Mouse (Mus musculus) layer of hippocampus, adult 2 months (tissue): ENCODE results near the gene Ehbp1. TPM values are rescaled to one million over a fixed set of nuclear protein-coding genes. Genes with fewer than 3 reads are reported as not detected.

ENCODE experiments used
- DNase-seq, 2 experiments: peaks; one replicate each; pipeline ENCODE4 v3.0.0; 2022; ENCODE audit warnings: low spot score in 2 of 2
- H3K27ac ChIP-seq: fragments of 200-600 bp; 2 replicates; pipeline ENCODE4 v1.8.1; 2022
- H3K4me3 ChIP-seq: fragments of 200-600 bp; 2 replicates; pipeline ENCODE4 v1.8.1; 2022; ENCODE audit warnings: mild to moderate bottlenecking
- CTCF ChIP-seq: fragments of 200-600 bp; conservative IDR thresholded peaks from 2 replicates; pipeline ENCODE4 v1.8.1; 2022; ENCODE audit warnings: antibody characterized with exemption, mild to moderate bottlenecking, moderate library complexity
- total RNA-seq, 2 experiments: library from RNA; stranded (reverse); gene quantifications; 2 replicates each; pipeline ENCODE4 v1.2.3; 2021

The Ehbp1 gene
- total RNA-seq, 2 experiments from 2014 or later = 50.6 to 51.2 TPM

DNA sequence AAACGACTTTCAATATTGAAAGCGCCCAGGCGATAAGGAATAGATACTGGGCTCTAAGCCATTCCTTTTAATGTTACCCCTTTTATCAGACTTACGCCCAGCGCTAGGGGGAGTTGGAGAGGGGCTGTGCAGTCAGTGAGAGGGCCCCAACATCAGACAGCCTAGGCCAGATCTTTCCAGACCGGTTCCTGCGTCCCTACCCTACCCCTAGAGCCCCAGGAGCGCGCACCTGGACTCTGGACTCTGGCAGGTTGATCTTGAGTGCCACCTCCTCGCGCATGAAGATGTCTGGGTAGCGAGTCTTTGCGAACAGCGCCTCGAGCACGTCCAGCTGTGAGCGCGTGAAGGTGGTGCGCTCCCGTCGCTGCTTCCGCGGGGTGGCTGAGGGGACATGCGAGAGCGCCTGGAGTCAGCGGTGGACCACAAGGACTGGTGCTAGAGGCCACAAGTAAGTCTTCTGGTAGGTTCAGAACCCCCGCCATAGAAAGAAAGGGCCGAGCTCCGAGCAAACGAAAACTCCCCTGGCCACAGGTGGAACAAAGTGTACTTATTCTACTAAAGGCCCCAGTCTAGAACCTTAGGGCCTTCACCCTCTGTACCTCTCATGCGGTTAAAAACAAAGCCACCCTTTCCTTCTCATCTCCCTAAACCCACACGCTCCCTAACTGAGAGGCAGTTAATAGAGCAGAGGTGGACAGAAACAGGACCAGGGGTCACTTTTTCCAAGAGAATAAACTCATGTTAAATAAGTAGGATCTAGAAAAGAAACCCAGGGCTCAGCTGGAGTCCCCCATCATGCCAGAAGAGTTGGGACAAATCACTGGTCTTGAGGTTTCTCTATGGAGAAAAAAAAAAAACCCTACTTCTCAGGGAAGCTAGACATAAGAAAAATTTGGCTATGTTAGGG lies 343.7 kb downstream of the Ehbp1 start:
- TF ChIP-seq CTCF = peak; percentile 30; the same call in 1 of the 2 replicates
- H3K27ac ChIP-seq = peak overlapping the region; percentile 77; the same call in 1 of the 2 replicates
- no peak for DNase-seq

DNA sequence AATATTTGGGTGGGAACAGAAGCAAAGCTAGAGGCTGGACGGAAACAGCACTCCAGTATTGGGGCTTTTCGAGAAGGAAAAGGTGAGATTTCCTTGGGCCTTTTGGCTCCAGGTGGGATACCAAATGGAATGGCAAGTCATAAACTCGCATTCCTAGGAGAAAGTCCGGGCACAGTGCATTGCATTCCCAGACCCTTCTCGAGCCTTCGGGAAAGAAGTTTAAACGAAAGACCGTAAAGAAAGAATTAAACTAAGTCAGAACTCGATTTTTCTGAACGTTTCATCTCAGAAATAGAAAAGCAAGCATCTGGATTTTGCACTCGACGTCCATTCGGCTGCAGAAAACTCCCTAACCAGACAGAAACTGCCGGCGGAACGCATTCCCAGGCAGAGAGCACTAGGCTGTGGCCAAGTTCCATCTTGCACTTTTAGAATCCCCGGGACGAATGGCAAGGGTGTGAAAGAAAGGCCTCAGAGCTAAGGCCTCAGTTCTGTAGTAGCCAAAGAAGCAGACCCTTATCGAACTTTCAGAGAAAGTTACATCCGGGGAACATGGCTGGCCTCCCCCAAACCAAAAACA lies 344.4 kb downstream of the Ehbp1 start:
- Histone ChIP-seq H3K4me3 (peak overlapping the region; percentile 17; the same call in 1 of the 2 replicates), H3K27ac (peak overlapping the region; percentile 46; the same call in 1 of the 2 replicates)
- no peak for DNase-seq
- TF ChIP-seq CTCF = no peak

More for the DNA sequence above, 343.7 kb downstream of the Ehbp1 start:
- H3K4me3 ChIP-seq = no peak overlapping the region; the same call in 1 of the 2 replicates

DNA sequence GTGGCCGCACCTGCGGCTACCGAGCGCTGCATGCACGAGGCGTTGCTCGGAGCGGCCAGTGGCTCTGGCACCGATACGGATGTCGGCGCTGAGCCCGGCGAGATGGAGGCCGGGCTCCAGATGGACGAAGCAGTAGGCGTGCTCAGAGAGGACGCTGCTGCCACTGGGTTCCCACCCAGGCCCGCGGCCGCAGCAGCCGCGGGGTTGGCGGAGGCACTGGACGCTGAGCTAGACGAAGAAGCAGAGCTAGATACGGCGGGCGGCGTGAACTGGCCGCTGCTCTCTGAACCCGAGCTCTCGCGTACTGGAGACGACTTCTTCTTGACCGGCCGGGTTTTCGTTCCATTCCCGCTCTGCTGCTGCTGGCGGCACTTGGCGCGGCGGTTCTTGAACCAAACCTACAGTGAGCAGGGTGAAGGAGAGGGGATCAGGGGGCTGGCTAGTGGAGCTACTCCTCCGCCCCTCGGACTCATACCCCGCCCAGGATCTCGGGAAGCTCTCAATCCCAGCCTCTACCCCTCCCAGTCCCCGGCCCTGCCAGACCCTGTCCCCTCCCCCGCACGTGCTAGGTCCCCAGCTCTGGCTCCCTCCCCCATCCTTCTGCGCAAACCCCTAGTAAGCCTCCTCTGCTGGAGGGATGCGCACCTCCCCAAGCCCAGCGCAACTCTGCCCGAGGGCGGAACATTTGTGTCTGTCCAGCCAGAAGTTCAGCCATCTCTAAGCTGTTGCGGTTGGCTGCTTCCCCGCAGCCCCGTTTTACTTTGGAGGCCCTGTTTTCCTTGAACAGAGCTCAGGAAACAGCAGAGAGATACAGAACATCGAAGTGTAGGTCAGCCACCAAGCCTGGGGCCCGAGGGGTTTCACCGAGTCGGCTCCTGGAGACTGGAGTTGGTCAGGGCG lies 345.2 kb downstream of the Ehbp1 start:
- H3K27ac ChIP-seq = peak overlapping the region; percentile 46; the same call in 1 of the 2 replicates
- no peak for TF ChIP-seq CTCF
- peak in 1 of 2 experiments; percentile 37 for DNase-seq
- H3K4me3 ChIP-seq = peak overlapping the region; percentile 40

DNA sequence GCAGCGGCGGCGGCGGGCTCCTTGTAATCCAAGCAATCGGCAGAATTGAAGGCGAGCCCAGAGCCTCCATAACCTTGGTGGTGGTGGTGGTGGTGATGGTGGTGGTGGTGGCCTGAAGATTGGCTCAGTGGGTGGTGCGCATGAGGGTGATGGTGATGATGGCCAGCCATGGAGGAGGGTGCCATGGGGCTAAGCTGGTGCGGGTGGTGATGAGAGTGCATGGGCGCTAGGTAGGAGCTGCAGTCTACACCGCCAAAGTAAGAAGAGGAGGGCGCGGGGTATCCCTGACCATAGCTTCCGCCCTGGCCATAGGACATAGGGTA lies 345.8 kb downstream of the Ehbp1 start:
- H3K4me3 ChIP-seq = peak overlapping the region; percentile 40
- no peak for DNase-seq
- TF ChIP-seq CTCF = no peak
- peak overlapping the region; percentile 43; the same call in 1 of the 2 replicates for H3K27ac ChIP-seq

DNA sequence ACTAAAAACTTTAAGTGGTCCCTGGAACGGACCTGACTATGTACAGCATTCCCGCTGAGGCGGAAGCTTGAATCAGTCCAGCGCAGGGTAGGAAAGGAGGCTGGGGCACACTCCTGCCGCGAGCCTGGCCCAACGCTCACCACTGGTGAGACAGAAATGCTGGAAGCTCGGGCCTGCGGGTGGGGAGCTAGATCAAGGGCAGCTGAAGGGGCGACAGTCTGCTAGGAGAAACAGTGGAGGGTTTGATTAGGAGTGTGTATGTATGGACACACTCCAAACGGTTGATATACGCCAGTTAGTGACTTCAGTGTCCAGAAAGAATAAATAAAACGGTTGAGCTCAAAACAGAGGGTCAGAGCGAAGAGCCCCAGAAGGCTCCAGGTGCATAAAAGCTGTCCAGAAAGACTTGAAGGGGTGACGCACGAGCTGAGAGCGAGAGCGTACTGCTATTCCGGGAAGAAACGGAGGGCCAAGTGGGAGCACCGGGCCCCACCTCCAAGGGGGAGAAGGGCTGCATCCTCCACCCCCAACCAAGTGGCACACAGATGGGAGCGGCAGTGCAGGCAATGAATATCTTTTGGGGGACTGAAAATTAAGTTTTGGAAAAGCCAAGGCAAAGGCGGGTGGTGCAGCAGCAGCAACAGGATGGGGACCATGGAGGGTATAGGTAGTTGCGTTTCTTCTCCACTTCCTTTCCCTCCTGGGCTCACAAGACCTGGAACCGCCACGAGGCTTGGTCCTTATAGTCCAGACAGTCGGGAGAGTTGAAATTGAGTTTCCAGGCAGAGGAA lies 346.4 kb downstream of the Ehbp1 start:
- no peak overlapping the region for H3K4me3 ChIP-seq
- TF ChIP-seq CTCF = no peak
- no peak overlapping the region for H3K27ac ChIP-seq
- DNase-seq = no peak

DNA sequence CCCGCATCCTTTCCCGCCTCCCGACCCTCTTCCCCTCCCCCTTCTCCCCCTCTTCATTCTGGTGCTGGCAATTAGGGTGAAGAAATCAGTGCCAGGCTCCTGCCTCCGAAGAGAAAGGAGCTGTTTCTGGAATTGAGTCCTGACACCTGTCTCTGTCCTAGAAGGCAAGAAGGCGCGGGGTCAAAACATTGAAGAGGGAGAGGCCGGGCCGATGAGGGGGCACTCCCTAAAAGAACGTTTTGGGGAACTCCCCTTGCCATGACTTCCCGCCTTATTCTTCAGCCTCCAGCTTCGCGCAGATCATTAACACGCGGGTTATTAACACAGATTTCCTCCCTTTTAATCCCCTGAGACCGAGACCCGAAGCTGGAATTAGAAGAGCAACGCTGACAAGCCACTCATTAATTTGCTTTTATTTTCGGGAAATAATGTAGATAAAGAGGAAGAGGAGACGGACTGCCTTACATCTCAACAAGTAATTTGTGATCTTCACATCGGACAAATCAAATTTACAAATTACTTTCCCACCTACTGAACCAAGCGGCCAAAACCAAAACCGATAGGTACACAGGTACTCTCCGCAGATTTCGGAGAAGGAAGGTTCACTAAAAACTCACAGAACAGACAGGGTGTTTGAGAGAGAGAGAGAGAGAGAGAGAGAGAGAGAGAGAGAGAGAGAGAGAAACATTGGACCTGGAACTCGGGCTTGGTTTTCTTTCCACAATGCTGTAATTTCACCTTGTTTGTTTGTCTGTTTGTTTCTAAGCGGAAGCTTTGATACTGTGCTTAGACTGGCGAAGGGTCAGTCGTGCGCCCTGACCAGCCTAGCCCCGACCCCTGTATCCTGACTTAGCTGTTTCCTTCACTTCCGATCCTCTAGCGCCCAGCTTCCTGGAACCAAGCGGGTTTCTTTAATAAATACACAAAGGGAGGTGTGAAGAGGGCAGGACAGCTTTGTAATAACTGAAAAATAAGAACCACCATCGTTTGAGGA lies 347.4 kb downstream of the Ehbp1 start:
- DNase-seq = no peak
- H3K27ac ChIP-seq = no peak overlapping the region
- H3K4me3 ChIP-seq = no peak overlapping the region
- no peak for TF ChIP-seq CTCF

DNA sequence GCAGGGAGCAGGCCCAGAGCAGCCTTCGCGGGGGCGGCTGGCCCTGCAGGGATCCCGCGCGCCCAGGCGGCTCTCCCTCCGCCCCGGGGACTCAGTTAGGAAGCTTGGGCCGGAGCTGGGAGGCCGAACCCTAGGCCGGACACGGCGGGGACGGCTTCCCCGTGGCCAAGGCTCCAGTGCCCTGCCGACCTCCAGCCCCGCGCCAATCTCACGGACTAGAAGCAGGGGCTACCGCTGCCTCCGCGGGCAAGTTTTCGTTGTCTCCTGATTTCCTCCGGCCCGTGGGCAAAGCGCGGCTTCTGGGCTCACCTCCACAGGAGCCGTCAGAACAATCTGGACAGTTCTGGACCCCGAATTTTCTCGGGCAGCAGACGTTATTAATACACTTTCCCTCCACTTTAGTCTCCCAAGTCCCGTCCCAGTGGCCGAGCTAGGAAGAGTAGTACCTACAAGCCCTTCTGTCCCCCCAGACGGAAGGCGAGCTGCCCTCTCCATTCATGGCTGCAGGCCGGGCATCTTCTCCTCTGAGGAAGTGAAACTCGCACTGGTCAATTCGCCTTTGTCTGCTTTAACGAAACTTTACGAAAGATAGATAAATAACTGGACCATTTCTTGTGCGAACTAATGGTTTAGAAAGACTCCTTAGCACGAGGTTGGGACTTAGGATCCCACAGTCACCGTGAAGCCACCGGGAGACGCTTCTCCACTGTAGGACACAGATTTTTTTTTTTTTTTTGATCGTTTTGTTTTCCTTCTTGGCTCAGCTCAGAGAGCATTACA lies 348.3 kb downstream of the Ehbp1 start:
- no peak overlapping the region for H3K27ac ChIP-seq

DNA sequence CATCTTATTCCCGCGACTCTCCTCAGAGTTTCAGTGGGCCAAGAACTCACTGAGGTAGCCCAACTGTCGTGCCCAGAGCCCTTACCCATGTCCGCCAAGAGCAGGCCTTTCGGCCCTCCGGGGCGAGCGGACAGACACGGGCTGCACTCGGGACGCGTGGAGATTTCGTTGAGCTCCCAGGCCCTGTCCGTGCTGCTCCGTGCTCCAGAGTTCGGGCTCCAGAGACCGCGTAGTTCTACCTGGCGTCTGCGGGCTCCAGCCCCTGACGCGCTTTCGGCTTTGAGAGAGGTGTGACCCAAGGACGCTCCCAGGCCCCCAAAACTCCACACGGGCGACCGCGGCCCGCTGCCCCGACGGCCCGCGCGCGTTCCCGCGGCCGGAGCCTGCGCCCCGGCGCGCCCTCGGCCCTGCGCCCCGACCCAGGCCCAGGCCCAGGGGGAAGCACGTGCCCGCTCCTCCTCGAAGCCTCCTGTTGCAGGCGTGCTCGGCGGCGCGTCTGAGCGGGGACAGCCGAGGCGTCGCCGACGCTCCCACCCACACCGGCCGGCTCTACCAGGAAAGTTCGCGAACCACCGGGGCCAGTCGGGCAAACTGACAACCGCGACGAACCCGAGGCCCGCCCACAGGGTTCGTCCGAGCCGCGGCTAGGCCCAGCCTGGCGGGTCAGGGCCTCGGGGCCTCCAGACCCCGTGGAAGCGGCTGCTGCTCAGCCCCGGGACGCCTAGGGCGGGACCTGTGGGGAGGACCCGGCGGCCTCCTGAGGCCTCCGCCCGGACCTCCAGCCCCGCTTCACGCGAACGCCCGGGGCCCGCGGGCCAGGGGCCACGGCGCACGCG lies 349.1 kb downstream of the Ehbp1 start:
- DNase-seq = no peak
- TF ChIP-seq CTCF = no peak
- Histone ChIP-seq H3K4me3 (no peak overlapping the region), H3K27ac (no peak overlapping the region)

More for the DNA sequence above, 348.3 kb downstream of the Ehbp1 start:
- H3K4me3 ChIP-seq = no peak overlapping the region
- DNase-seq = no peak
- no peak for TF ChIP-seq CTCF

DNA sequence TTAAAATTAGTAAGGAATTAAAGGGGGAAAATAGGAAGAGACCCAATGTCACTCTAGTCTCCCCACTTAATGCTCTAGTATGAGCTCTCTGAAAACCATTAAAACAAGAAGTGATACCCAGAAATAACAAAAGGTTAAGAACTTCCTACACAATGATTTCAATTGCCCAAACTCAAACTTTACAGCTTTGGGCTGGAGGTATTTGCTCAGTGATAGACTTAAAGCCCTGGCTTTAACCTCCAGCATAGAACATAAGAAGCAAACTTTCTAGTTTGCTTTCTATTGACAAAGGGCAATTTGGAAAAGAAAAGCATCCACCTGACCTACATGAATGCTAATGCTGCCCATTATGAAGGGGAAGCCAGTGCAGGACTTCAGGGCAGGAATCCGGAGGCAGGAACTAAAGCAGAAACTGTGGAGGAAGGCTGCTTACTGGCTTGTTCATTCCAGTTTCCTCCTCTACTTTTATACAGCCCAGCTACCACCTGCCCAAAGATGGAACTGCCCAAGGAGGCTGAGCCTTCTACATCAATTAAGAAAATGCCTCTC lies 353.6 kb downstream of the Ehbp1 start:
- no peak for TF ChIP-seq CTCF
- H3K4me3 ChIP-seq = no peak overlapping the region
- no peak for DNase-seq
- H3K27ac ChIP-seq = no peak overlapping the region
